In genomic region chr2:120896361-120896760, GRCm38 (mm10) we compare ENCODE assay signal across 7 mouse cellular contexts.
"Had no signal": no experiment of that assay in that cellular context is flagged by ENCODE, and none has a peak within 500 bp of the region (broad histone marks: within the 10 kb centered on the region; RNA-seq: fewer than 3 reads in every experiment).

No protein-coding gene starts in this region.

- DNase-seq: lung, adult 2 months; lung, postnatal 14 days; lung, postnatal 36 days; right cerebral cortex, postnatal 14 days; thymus, adult 2 months; thymus, postnatal 25 days; thymus, postnatal 4 days had no signal
